25 mouse cellular contexts compared by ENCODE assay signal in genomic region chr3:139191541-139191940, GRCm38 (mm10). TPM values are rescaled to one million over a fixed set of nuclear protein-coding genes. Genes with fewer than 3 reads are reported as not detected.
DNase-seq lines count a peak whose midpoint lies in the region; ATAC-seq lines count a peak whose summit lies in the region.
"Had no signal": no experiment of that assay in that cellular context is flagged by ENCODE, and none has a peak within 500 bp of the region (broad histone marks: within the 10 kb centered on the region; RNA-seq: fewer than 3 reads in every experiment).

No protein-coding gene starts in this region.

- no peak for DNase-seq in frontal cortex, postnatal 10 days (ENCODE audit: low spot score in 2 of 2)
- peak; percentile 75 for DNase-seq in brain, adult 2 months (ENCODE audit: low read depth, low spot score)
- peak; percentile 43 for DNase-seq in telencephalon, adult 2 months (ENCODE audit: low read depth, low spot score)
- DNase-seq in heart, adult 8-10 months (ENCODE audit: low spot score): no peak
- DNase-seq: adrenal gland, adult 8-10 months; adrenal gland, postnatal 14 days; adrenal gland, postnatal 36 days; B cell, adult 2 months; cerebellum, adult 11 months; cerebellum, adult 18-20 months; cerebellum, adult 8-10 months; cerebellum, adult 9-11 months; cerebellum, postnatal 14 days; cerebellum, postnatal 36 days; embryo, embryonic 11 days had no signal

- peak; percentile 67; the same call in 1 of the 2 replicates for ATAC-seq in frontal cortex, adult (ENCODE audit: low TSS enrichment)
- ATAC-seq: activated CD4-positive, CD25-positive, alpha-beta regulatory T cell, adult 4 months; CD4-positive, CD25-positive, alpha-beta regulatory T cell, adult 4 months; forebrain, embryonic 14.5 days; forebrain, embryonic 16.5 days; Patski had no signal

RNA-seq across cellular contexts. Expression of gene Stpg2, which starts 14.0 kb away (rescaled TPM):
- not detected for total RNA-seq in heart, adult 8-10 months (2022)
- total RNA-seq: adrenal gland, adult 18-20 months; adrenal gland, postnatal 14 days; CH12.LX; common myeloid progenitor, adult 5-6 weeks; G1E had no signal

Comparison
In these comparisons a context has a peak if more than half of its experiments do, and no peak if none do; other contexts are left out.
1. DNase-seq: peak in brain, adult 2 months (single experiment) and telencephalon, adult 2 months (single experiment); none in frontal cortex, postnatal 10 days (0 of 2) and heart, adult 8-10 months (single experiment).